Mouse (Mus musculus) urinary bladder, postnatal 14 days (tissue): Measurements from ENCODE around the gene Nrip1.
A peak's percentile ranks its signal among the peaks of the same experiment; 100 is the strongest.

ENCODE experiments used
- DNase-seq: peaks from one replicate; pipeline ENCODE4 v3.0.0; 2021; ENCODE audit warnings: low spot score

Gene Nrip1

DNA sequence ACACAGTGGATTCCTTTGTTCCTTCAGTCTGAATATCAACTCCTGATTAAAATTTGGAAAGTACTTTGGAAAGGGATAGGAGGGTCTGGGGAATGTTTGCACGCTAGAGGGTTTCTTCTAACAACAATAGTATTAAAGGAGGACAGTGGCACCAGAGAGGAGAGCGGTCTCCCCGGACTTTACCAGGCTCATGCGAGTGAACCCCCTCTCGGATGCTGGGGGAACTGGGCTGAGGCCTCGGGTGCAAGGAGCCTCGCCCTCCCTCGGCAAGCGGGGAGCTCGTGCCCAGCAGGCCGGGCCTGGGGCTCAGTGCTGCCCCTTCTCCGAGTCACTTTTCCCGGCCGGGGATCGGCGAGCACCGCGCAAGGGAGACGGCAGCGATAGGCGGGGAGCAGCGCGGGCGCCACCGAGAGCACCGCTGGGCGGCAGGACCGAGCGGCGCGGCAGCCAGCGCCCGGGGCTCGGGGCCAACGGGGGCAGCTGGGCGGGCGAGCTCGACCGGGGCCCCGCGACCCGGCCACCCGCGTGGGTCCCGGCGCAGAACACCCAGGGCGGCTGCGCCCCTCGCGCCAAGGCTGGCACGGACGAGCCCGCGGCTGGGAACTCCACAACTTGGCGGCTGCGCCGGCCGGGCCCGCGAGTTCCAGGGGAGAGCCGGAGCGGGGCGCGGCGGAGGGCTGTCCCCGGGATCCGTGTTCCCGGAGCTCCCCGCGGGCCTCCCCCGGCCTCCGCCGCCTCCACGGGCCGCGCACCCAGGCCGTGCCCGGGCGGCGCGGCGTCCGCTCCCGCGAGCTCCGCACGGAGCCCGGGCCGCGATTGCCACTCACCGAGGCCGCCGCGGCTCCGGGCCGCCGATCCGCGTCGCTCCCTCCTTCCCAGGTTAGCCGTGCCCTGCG, 1.3 kb downstream of the Nrip1 start:
- DNase-seq: peak; percentile 58

- DNase-seq: no peak
Measured at GRCm38 (mm10) chr16:76371614-76371917, 2.1 kb downstream of the Nrip1 start.

DNA sequence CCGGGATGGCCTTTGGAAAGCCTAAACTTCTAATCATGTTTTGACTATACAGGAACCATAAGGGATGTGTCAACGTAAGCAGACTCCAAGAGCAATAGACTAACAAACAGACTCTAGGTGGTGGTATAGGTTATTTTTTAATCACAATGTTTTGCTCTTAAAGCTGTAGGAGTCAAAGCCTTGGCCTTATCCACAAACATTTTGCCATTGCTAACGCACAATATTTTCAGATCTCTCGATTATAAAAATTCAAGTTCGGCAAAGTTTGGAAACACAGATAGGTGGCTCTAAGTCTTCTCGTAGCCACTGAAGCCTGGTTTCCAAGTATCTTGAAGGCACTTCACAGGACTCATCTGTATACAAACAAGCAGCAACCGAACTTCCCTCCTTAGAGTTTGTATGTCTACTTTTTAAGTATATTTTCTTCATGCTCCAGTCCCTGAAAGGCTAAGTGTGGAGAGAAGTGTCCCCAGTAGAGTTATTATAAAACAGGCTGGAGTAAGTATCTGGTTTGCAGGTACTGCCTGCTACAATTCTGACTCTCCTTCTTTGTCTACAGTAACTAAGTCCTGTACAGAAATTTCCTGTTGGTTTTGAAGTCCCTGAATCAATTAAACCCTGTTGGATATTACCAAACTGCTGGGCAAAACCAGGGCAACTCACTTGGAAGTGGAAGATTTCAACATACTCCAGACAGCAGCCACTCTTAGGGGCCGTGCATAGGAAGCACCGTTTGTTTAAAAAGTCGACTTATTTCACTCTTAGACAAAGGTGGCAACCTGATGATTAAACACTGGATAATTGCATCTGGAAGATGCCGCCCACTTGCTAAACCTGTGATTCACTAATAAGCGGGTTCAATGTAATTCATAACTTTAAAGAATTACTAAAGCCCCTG, 2.7 kb downstream of the Nrip1 start:
- DNase-seq: no peak

- peak; percentile 36 for DNase-seq
Measured at GRCm38 (mm10) chr16:76370041-76370715, 3.4 kb downstream of the Nrip1 start.

DNA sequence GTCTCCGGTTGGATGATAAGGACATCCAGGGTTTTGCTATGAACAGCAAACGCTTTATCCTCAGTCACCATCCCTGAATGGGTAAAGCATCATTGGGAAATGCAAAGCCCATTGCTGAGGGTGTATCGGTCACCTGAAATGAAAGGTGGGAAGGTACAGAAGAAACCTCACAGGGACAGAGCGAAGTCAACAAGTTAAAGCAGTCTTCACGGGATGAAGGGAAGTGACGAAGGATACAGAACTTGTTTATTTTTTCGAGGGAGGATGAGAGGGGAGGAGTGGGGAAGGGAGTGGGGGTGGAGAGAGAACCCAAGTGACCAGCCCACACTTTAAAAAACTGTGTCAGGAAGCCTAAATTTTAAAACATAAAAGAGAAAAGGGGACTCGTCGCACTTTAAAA, 4.4 kb downstream of the Nrip1 start:
- no peak for DNase-seq

GRCm38 (mm10) chr16:76367261-76367908, 6.2 kb downstream of the Nrip1 start:
- DNase-seq: no peak

DNA sequence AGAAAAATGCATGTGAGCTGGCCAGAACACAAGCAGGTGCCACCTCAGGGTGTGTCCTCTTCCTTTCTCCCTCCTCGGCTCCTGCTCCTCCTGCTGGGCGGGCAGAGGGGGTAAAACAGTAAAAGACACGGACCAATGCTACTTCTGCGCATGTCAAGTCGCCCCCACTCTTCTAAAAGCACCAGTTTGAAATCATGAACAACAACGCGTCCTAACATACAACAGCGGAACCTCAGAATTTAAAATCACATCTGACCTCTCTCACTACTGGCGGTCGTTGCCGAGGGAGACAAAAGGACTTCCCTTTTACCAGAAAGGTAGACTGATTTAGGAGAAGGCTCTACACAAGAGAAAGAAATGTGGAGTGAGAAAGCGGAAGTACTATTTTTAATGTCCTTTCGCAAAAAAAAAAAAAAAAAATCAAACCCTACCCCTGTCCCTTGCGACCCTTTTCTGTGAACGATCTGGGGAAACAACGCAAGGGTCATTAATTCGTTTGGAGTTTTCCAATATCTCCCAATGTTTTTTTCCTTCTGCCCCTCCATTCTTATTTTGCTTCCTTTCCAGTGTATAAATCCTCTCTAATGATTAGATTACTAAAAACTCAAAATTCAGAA, 7.7 kb downstream of the Nrip1 start:
- DNase-seq: no peak

GRCm38 (mm10) chr16:76365237-76365636, 8.4 kb downstream of the Nrip1 start:
- DNase-seq: no peak

- DNase-seq: no peak
Measured at GRCm38 (mm10) chr16:76363641-76364040, 10.0 kb downstream of the Nrip1 start.

- no peak for DNase-seq
Measured at GRCm38 (mm10) chr16:76362982-76363381, 10.6 kb downstream of the Nrip1 start.

DNA sequence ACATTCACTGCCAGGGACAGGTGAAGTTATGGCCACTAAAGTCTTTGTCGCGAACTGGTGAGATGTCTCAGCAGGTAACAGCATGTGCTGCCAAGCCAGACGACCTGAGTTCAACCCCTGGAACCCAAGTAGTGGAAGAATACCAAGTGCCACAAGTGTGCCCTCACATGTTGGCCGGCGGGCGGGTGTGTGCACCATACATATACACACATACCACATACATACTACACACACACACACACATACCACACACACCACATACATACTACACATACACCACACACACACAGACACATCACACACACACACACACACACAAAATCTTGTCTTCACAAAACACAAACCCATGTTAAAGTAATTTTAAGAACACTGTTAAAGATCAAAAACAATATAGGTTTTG, 13.2 kb downstream of the Nrip1 start:
- DNase-seq: no peak

- DNase-seq: no peak
Measured at GRCm38 (mm10) chr16:76358757-76359156, 14.9 kb downstream of the Nrip1 start.

DNA sequence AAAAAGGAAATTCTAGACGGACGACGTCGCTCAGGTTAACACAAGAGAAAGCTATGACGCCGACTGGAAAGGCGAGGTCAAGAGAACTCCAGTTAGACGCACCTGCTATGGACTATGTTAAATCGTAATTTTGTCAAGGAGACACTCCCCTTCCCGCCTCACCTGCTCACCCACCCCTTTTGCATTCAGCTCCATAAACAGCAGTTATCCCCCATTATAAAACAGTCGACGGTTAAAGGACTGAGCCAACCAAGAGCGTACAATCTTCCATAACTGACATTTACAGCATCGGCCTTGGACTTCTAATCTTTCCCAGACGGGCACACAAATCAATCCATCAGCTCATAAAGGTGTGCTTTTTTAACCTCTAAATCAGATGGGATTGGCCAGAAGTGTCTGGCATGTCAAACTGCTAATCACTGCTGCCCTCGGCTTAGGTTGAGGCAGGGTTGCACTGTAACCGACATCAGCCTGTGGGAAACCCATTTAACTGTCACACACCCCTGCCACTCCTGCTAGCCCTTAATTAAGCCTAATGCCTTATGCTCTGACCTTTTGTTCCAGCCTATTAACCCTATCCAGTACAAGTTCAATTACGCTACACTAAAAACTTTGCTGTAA, 15.4 kb downstream of the Nrip1 start:
- no peak for DNase-seq

DNA sequence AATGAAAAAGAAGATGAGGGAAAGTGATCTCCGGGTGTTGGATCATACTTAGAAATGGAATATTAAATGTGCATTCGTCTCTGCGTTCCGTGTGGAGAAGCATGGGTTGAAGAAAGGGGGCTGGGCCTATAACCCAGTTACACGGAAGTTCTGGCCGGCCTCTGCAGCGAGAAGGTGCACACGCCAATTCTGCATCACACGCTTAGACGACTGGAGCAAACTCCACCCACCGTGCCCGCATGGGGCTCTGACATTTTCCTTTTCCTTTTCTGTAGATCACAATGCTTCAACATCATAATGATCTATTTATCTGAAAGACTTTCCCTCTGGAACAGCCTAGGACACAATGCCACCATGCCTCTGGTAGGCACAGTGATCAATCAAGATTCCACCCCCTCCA, 16.5 kb downstream of the Nrip1 start:
- no peak for DNase-seq

DNA sequence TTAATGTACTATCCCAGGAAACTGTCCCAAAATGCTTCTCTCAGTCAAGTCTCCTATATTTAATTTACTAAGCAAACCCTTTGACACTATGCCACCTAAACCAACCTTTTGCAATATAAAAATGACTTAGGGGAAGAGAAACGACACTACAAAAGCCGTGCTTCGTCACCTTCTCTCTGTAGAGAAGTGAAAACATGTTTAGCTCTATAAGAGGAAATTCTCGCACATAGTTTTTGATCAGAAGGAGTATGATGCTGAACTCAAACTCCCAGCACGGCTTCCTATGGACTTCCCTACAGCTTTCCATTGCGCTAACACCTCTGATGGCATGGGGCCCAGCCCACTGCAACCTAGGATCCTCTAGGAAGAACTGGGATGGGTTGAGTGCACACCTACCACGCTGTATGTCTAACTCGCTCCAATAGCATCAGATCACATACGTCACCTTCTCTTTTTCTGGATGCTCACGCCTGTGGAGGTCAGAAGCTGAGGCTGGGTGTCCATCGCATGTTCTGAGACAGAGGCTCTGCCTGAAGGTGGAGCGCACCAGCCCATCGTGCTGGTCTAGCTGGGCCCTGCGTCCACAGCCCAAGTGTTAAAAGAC, 17.6 kb downstream of the Nrip1 start:
- no peak for DNase-seq

- DNase-seq: no peak
Measured at GRCm38 (mm10) chr16:76355267-76355666, 18.4 kb downstream of the Nrip1 start.

GRCm38 (mm10) chr16:76354841-76355240, 18.8 kb downstream of the Nrip1 start:
- DNase-seq: no peak

DNA sequence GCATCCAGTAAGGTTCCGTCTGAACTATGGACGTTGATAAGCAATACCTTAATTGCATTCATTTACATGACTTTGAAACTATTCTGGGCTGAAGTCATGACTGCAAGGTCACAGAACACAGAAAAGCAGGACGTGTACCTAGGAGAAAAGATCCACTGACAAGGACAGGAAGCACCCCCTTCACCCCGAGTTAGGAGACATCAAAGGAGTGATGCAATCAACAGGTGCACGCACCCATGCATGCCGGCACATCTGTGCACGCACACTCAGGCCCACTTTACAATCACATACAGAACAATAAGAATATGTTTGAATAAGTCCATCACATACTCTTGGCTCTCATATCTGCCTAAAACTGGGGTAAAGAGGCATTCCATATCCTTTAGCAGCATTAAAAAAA, 19.3 kb downstream of the Nrip1 start:
- DNase-seq: no peak

DNA sequence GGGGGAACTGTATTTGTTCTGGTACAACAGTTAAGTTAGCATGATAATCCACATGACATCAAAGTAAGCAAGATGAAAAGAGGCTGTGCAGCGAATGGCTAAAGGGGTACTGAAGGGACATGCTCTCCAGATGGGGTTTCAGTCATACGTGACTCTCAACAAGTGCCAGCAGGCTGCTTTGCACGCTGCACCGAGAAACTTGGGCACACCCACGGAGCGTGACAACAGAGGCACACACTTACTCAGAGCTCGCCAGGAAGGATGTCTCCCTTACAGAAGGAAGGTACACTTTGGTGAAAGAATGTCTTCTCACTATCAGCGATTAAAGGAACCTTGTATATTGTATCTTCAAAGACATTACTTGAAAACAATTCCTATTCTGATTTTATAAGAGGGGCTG, 22.7 kb downstream of the Nrip1 start:
- no peak for DNase-seq

DNA sequence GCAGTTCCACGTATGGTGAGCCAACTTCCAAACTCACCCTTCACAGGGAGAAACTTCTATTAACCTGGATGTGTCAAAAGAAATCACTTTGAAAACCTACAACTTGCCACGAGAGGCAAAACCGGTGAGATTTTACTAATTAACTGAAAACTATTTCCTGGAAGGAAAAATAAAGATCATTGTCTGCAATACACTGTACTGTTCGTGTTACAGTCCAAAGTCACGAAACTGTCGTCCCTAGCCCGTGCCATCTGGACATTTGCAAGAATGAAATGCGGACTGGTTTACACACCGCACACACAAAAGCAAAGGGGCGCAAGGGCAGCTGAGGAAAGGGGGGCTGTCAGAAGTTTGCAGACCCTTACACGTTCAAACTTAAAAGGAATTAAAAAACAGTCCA, 24.6 kb downstream of the Nrip1 start:
- no peak for DNase-seq
